Mouse (Mus musculus): Measurements from ENCODE around the gene Mast4. TPM values are rescaled to one million over a fixed set of nuclear protein-coding genes. Genes with fewer than 3 reads are reported as not detected.

Gene Mast4
- total RNA-seq, 2 experiments from 2014 or later: 57.3 to 62.4 TPM

DNA sequence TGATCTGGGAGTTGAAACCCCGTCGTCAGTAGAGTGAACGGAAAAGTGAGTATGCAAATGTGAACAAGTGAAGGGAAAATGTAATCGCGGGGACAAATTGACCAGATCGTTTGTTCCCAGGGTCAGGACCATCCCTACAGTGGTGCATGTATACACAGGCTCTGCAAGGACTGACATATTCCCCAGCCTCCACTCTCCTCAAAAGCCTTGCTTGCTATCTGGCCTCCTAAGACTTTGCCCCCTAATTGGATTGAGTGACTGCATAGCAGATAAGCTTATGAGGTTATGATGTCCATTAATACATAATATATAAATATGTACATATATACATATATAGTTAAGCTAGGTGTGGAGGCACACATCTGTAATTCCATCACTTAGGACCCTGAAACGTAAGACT, 388.8 kb downstream of the Mast4 start:
- intact Hi-C loops (cut with DNase I): no loop called here
- Histone ChIP-seq H3K27ac (peak overlapping the region; percentile 42), H3K4me3 (no peak overlapping the region)
- TF ChIP-seq CTCF (IDR thresholded peaks at IDR 0.05): no peak
- no peak for DNase-seq (ENCODE audit: extremely low spot score in 1 of 2, low spot score in 2 of 2)

DNA sequence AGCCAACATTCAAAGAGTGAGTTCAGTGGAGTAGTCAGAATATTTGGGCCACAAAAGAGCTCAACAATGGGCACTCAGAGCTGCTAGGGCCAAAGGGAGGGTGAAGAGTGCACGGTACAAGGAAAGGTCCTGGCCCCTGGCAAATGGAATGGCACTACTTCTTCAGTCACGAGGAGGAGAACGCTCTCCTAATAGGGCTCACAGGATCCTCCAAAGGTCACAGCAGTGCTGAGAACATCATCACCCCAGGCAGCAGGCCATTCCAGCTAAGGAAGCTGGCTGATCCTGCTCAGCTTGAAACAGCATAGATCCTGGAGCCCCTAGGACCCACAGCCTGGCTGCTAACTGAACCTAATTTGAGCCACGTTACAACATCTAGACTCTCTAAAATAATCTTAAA, 389.8 kb downstream of the Mast4 start:
- H3K4me3 ChIP-seq: no peak overlapping the region
- no peak overlapping the region for H3K27ac ChIP-seq
- intact Hi-C loops (cut with DNase I): no loop called here
- DNase-seq (ENCODE audit: extremely low spot score in 1 of 2, low spot score in 2 of 2): no peak
- TF ChIP-seq CTCF (IDR thresholded peaks at IDR 0.05): no peak

DNA sequence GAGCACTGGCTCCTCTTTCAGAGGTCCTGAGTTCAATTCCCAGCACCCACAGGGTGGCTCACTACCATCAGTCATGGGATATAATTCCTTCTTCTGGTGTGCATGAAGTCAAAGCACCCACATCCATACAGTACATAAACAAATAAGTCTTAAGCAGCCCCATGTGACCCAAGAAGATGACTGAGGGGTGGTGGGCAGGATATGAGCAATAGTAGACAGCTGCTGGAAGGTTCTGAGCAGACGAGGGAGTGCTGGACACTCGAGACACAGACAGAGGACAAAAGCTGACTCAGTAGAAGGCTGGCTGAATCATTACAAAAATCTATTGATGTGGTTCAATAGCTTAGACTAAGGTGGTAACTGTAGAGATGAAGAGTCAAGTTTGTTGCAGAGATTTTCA, 391.7 kb downstream of the Mast4 start:
- intact Hi-C loops (cut with DNase I): no loop called here
- no peak for DNase-seq (ENCODE audit: extremely low spot score in 1 of 2, low spot score in 2 of 2)
- TF ChIP-seq CTCF (IDR thresholded peaks at IDR 0.05): no peak
- H3K4me3 ChIP-seq: no peak overlapping the region
- no peak overlapping the region for H3K27ac ChIP-seq

DNA sequence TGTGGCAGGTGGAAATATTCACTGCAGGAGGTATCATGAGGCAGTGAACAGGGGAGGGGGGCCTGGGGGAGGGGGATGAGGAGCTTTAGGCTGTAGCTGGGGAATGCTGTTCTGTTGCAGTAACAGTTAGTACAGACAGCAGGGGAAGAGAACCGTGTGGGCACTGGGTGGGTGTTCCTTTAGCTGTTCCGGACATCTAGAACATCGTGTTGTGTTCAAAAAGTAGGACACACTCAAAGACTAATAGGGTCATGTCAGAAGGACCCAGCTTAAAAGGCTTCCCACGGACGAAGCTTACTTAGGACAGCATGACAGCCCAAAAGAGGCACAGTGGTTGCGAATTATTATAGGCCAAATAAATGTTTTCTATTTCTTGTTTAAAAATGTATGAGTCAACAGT, 393.8 kb downstream of the Mast4 start:
- TF ChIP-seq CTCF (IDR thresholded peaks at IDR 0.05): no peak
- intact Hi-C loops (cut with DNase I): no loop called here
- DNase-seq (ENCODE audit: extremely low spot score in 1 of 2, low spot score in 2 of 2): no peak
- Histone ChIP-seq H3K4me3 (no peak overlapping the region), H3K27ac (no peak overlapping the region)

DNA sequence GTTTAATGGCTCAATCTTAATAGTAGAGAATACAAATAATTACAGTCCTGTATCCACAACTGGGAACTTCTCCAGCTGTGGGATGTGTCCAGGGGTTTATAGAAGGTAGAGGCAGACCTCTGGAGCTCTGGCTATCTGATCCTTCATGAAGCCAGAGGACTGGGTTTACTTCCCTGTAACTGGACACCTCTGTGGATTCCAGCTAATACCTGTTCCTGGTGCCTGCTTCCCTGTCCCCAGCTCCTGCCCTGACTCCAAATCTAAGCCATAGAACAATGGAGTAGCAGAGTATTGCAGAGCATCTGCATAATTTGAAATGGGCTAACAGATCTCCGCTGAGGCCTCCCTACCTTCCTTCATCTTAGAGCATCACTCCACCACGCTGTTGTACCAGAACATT, 398.1 kb downstream of the Mast4 start:
- no peak for TF ChIP-seq CTCF (IDR thresholded peaks at IDR 0.05)
- Histone ChIP-seq H3K27ac (no peak overlapping the region), H3K4me3 (no peak overlapping the region)
- no peak for DNase-seq (ENCODE audit: extremely low spot score in 1 of 2, low spot score in 2 of 2)
- intact Hi-C loops (cut with DNase I): no loop called here

DNA sequence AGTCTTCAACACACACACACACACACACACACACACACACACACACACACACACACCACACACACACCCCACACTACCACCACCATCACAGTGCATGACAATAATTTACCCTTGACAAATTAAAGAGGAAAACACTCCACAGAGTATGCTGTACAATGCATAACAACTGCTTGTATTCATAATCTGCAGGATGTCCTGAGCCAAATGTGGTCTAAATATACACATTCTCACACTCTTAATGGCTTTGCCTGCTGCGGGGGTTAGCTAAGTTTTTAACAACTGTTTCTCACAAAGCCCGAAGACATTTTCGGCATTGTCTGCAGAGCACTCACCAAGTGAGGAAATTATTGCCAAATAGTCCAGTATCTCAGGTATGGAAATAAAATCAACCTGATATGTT, 398.5 kb downstream of the Mast4 start:
- no peak for DNase-seq (ENCODE audit: extremely low spot score in 1 of 2, low spot score in 2 of 2)
- Histone ChIP-seq H3K4me3 (no peak overlapping the region), H3K27ac (no peak overlapping the region)
- TF ChIP-seq CTCF (IDR thresholded peaks at IDR 0.05): no peak
- intact Hi-C loops (cut with DNase I): no loop called here

DNA sequence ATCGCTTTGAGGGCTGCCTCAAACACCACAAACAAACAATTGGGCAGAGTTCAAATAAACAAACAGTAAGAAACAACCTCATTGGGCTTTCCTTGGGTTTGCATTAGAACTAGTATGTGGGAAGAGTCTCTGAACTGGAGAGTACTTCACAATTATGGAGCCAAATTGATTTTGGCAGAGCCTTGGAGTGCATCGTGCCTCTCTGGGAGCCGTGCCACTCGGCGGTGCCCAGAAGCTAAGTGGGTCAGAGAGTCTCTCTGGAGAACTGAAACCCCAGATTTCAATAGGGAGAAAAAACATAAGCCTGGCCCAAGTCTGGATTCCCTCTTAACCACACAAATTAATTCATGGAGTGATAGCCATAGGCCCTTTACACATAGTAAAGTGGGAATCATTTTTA, 400.6 kb downstream of the Mast4 start:
- no peak for TF ChIP-seq CTCF (IDR thresholded peaks at IDR 0.05)
- DNase-seq (ENCODE audit: extremely low spot score in 1 of 2, low spot score in 2 of 2): peak in 1 of 2 experiments; percentile 42
- H3K27ac ChIP-seq: 0 out of 2 replicates have a peak overlapping the region, but pooled peaks have one; percentile 25
- H3K4me3 ChIP-seq: no peak overlapping the region
- intact Hi-C loops (cut with DNase I): no loop called here

DNA sequence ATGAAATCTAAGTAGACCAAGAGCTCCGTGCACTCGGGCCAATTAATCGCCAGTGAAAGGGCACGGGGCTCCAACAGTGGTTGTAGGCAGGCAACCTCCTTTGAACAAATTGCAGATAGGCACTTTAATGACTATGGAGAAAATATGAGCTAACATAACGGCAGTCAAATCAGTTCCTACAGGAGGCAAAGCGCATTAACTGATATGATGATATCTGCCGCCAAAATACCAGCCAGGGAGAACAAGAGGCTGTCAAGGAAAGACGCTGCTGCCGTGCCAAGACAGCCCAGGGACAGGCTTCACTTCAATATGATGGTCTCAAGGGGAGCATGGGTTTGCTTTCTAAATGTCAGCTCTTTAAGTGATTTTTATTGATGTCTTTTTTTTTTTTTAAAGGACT, 401.9 kb downstream of the Mast4 start:
- intact Hi-C loops (cut with DNase I): no loop called here
- no peak for TF ChIP-seq CTCF (IDR thresholded peaks at IDR 0.05)
- no peak for DNase-seq (ENCODE audit: extremely low spot score in 1 of 2, low spot score in 2 of 2)
- no peak overlapping the region for H3K27ac ChIP-seq
- H3K4me3 ChIP-seq: no peak overlapping the region

DNA sequence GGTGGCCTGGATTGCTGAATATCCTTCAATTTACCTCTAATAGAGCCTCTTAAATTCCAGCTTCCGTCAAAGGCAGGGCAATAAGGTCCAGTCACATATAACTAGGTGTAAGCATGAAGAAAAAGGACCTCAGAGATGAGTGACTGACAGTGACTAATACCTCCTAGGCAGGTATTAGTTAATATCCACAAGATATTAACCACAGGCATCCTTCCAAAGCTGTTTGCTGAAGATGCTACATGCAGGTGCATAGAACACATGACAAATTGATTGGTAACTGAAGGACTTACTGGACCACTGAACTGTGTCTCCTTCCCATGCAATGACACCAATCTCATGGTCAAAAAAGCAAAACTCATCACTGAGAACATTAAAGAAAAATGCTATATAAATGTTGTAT, 402.3 kb downstream of the Mast4 start:
- Histone ChIP-seq H3K4me3 (no peak overlapping the region), H3K27ac (no peak overlapping the region)
- no peak for TF ChIP-seq CTCF (IDR thresholded peaks at IDR 0.05)
- intact Hi-C loops (cut with DNase I): no loop called here
- DNase-seq (ENCODE audit: extremely low spot score in 1 of 2, low spot score in 2 of 2): no peak

DNA sequence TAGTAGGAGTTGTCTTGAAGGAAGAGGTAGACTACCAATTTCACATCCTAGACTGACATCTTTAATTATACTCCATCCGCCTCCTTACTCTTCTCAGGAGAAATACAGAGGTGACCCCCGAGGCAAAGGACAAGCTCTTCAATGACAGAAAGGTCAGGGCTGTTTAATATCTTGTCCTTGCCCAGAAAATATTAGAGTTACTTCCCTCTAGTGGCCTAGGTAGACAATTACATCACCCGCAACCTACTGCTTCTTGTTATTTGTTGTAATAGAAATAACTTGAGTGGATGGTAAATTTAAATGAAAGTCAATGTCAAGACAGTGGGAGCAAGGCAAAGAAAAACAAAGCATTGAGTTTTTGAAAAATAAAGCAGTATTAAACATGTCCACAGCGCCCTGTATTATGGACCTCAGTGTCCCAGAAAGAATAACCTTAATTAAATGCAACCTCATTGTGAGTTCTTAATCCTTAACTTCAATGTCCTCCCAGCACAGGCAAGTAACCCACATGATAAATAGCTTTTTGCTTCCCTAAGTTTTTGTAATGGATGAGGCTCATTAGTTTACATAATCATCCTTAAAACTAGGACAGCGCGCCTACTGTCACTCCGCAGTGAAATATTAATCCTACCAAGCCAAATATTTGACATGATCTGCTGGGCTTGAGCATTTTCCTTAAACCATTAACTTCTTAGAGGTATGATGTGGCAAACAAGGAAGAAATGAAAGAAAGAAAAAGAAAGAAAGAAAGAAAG, 408.3 kb downstream of the Mast4 start:
- no peak overlapping the region for H3K27ac ChIP-seq
- intact Hi-C loops (cut with DNase I): no loop called here
- no peak overlapping the region for H3K4me3 ChIP-seq
- TF ChIP-seq CTCF (IDR thresholded peaks at IDR 0.05): peak; percentile 46
- no peak for DNase-seq (ENCODE audit: extremely low spot score in 1 of 2, low spot score in 2 of 2)

DNA sequence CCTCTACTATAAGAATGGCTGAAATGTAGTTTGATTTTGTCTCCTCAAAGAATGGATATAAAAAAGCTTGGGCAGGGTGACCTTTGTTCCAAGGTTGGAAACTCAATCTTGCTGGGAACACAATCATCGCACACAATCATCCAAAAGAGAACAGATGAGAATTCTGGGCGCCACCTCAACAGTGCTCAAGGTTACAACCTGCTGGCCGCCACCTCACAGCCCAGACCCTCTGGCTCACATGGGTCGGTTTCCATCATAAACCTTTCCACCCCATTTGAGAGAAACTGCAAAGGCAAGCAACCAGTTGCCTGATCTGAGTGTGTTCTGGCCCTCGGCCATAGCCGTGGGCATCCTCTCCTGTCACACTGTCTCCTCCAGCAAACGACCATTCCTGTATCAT, 414.6 kb downstream of the Mast4 start:
- intact Hi-C loops (cut with DNase I): no loop called here
- H3K27ac ChIP-seq: no peak overlapping the region

DNA sequence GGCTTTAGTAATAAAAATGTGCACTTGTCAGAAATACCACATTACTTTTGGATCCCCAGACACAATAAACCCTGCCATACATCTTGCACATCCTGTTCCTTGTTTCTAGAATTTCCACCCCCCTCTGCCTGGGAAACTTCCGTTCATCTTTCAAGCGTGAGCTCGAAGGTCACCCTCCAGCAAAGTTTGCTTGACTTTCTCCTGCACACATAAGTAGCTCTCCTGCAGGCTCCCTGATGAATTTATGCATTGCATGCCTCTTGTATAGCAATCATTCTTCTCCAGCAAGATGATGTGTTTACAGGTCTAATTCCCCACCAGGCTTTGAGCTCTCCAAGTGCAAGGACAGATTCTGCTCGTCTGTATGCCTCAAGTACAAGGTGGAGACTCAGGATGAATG, 415.7 kb downstream of the Mast4 start:
- H3K4me3 ChIP-seq: no peak overlapping the region
- no peak for TF ChIP-seq CTCF (IDR thresholded peaks at IDR 0.05)
- H3K27ac ChIP-seq: no peak overlapping the region
- no peak for DNase-seq (ENCODE audit: extremely low spot score in 1 of 2, low spot score in 2 of 2)
- intact Hi-C loops (cut with DNase I): no loop called here

More for the DNA sequence above, 414.6 kb downstream of the Mast4 start:
- no peak overlapping the region for H3K4me3 ChIP-seq
- no peak for DNase-seq (ENCODE audit: extremely low spot score in 1 of 2, low spot score in 2 of 2)
- no peak for TF ChIP-seq CTCF (IDR thresholded peaks at IDR 0.05)

DNA sequence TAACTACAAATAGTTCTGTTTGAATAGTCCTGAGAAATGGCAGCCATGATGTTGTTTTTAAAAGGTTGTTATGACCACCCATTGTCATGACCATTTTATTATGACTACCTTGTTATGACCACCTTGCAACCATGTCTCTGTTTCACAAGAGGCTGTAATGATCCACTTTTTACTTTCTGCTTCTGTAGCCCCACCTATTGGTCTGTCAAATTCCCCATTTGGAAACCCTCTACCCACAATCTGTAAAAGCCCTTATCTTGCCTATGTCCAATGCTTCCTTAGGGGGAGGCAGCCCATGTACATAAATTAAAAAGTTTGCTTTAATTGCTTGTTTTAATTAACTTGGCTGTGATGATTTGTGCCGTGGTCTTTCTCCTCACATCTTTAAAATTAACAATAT, 419.0 kb downstream of the Mast4 start:
- no peak for TF ChIP-seq CTCF (IDR thresholded peaks at IDR 0.05)

More for the DNA sequence above, 419.0 kb downstream of the Mast4 start:
- no peak overlapping the region for H3K27ac ChIP-seq
- no peak overlapping the region for H3K4me3 ChIP-seq
- intact Hi-C loops (cut with DNase I): no loop called here
- DNase-seq (ENCODE audit: extremely low spot score in 1 of 2, low spot score in 2 of 2): no peak
